In the genomic region with DNA sequence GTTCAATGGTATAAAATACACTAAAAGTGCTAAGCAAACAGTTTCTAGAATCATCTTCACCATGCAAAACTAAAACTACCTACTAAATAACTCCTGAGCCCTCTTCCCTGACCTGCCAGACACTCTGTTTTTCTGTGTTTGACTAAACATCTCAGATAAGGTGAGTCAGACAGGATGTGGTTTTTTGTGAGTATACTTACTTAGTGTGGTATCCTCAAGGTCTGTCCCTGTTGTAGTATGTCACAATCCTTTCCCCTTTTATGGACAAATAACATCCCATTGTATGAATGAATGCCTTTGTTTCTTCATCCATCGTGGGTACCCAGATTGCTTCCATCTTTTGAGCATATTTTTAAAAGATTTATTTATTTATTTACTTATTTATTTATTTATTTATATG, we compare ENCODE assay signal across 32 mouse cellular contexts. TPM values are rescaled to one million over a fixed set of nuclear protein-coding genes. Genes with fewer than 3 reads are reported as not detected.
A peak's percentile ranks its signal among the peaks of the same experiment; 100 is the strongest.
DNase-seq lines count a peak whose midpoint lies in the region; ATAC-seq and TF ChIP-seq lines count a peak whose summit lies in the region.
"Had no signal": no experiment of that assay in that cellular context is flagged by ENCODE, and none has a peak within 500 bp of the region (broad histone marks: within the 10 kb centered on the region; RNA-seq: fewer than 3 reads in every experiment).

No protein-coding gene starts in this region.

- H3K79me2 ChIP-seq in C2C12 (ENCODE audit: control insufficient read depth, insufficient read depth) = no peaks in the 10 kb centered on the region

- peak; percentile 97 for ATAC-seq in inflammation-experienced regulatory T-cells, adult 6 months
- no peak for ATAC-seq in lung, postnatal 0 days
- no peak for ATAC-seq in erythroblast, adult 5-6 weeks (replicated peaks; ENCODE audit: low FRiP score, poor library complexity, severe bottlenecking)
- ATAC-seq: forebrain, embryonic 15.5 days; intestine, embryonic 15.5 days had no signal

- H3K4me1 ChIP-seq in lung, postnatal 0 days (ENCODE audit: insufficient read depth, low read depth, low read length) = no peaks in the 10 kb centered on the region
- H3K4me1 ChIP-seq: embryonic facial prominence, embryonic 12.5 days; forebrain, embryonic 10.5 days; forebrain, embryonic 15.5 days; heart, embryonic 12.5 days; hindbrain, embryonic 15.5 days; intestine, embryonic 15.5 days; midbrain, embryonic 12.5 days; neural tube, embryonic 15.5 days had no signal

- H3K79me3 ChIP-seq in C2C12 (ENCODE audit: low read depth) = no peaks in the 10 kb centered on the region

- H3K36me3 ChIP-seq in C2C12 (ENCODE audit: control insufficient read depth, insufficient read depth) = no peaks in the 10 kb centered on the region
- H3K36me3 ChIP-seq in lung, postnatal 0 days (ENCODE audit: insufficient read depth, low read length) = no peaks in the 10 kb centered on the region
- H3K36me3 ChIP-seq: embryonic facial prominence, embryonic 12.5 days; forebrain, embryonic 10.5 days; forebrain, embryonic 15.5 days; heart, embryonic 12.5 days; hindbrain, embryonic 15.5 days; intestine, embryonic 15.5 days; limb, embryonic 10.5 days; limb, embryonic 15.5 days; liver, embryonic 13.5 days; midbrain, embryonic 12.5 days; neural tube, embryonic 15.5 days had no signal

- no peak for TF ChIP-seq CTCF in C2C12 (IDR thresholded peaks at IDR 0.05; ENCODE audit: control insufficient read depth, insufficient read depth, insufficient read length)
- TF ChIP-seq CTCF in lung, postnatal 0 days (IDR thresholded peaks at IDR 0.05) = no peak

- TF ChIP-seq EP300 in lung, postnatal 0 days (IDR thresholded peaks at IDR 0.05) = no peak

- DNase-seq in 3134 (ENCODE audit: extremely low read depth, insufficient read length, low spot score) (peak; percentile 45), NIH3T3 (ENCODE audit: low read depth) (peak; percentile 15)
- no peak for DNase-seq in lung, postnatal 0 days (ENCODE audit: low spot score)
- DNase-seq in urinary bladder, postnatal 25 days (ENCODE audit: low spot score) = no peak
- DNase-seq: adrenal gland, postnatal 14 days; cerebellum, adult 11-12 months; cerebellum, adult 9-11 months; embryo, embryonic 11 days; gastrocnemius, postnatal 36 days; heart, adult 2 months; kidney, adult 2 months; kidney, postnatal 36 days; liver, embryonic 13.5 days; lung, adult 18-20 months; lung, postnatal 10 days; retina, postnatal 1 day; right cerebral cortex, postnatal 25 days; spleen, adult 18-20 months; thymus, postnatal 4 days had no signal

- H3K27me3 ChIP-seq in C2C12 (ENCODE audit: control insufficient read depth, insufficient read depth, insufficient read length) = no peaks in the 10 kb centered on the region
- H3K27me3 ChIP-seq in lung, postnatal 0 days (replicated peaks; ENCODE audit: insufficient read depth, low read length) = no peaks in the 10 kb centered on the region
- H3K27me3 ChIP-seq: embryonic facial prominence, embryonic 12.5 days; forebrain, embryonic 15.5 days; heart, embryonic 12.5 days; hindbrain, embryonic 15.5 days; intestine, embryonic 15.5 days; limb, embryonic 15.5 days; liver, embryonic 13.5 days; midbrain, embryonic 12.5 days; neural tube, embryonic 15.5 days had no signal

- no peak overlapping the region for H3K4me3 ChIP-seq in C2C12 (ENCODE audit: insufficient read depth, poor library complexity, severe bottlenecking)
- H3K4me3 ChIP-seq in lung, postnatal 0 days (ENCODE audit: low read depth, low read length) = no peak overlapping the region
- H3K4me3 ChIP-seq: embryonic facial prominence, embryonic 12.5 days; forebrain, embryonic 10.5 days; forebrain, embryonic 15.5 days; heart, adult 2 months; heart, embryonic 12.5 days; hindbrain, embryonic 15.5 days; intestine, embryonic 15.5 days; limb, embryonic 10.5 days; limb, embryonic 15.5 days; liver, embryonic 13.5 days; midbrain, embryonic 12.5 days; neural tube, embryonic 15.5 days had no signal

- H3ac ChIP-seq in C2C12 (ENCODE audit: control insufficient read depth, insufficient read length, low read depth) = no peak overlapping the region

- no peak overlapping the region for H3K9ac ChIP-seq in lung, postnatal 0 days (replicated peaks; ENCODE audit: low read depth)
- H3K9ac ChIP-seq: embryonic facial prominence, embryonic 12.5 days; forebrain, embryonic 15.5 days; heart, embryonic 12.5 days; hindbrain, embryonic 15.5 days; intestine, embryonic 15.5 days; limb, embryonic 15.5 days; liver, embryonic 13.5 days; midbrain, embryonic 12.5 days; neural tube, embryonic 15.5 days had no signal

- no peaks in the 10 kb centered on the region for H3K9me3 ChIP-seq in lung, postnatal 0 days (ENCODE audit: low read length)
- H3K9me3 ChIP-seq: embryonic facial prominence, embryonic 12.5 days; forebrain, embryonic 10.5 days; forebrain, embryonic 15.5 days; heart, embryonic 12.5 days; hindbrain, embryonic 15.5 days; intestine, embryonic 15.5 days; limb, embryonic 10.5 days; limb, embryonic 15.5 days; liver, embryonic 13.5 days; midbrain, embryonic 12.5 days; neural tube, embryonic 15.5 days had no signal

- H3K4me2 ChIP-seq in lung, postnatal 0 days (replicated peaks; ENCODE audit: low read depth, low read length) = no peak overlapping the region
- H3K4me2 ChIP-seq: embryonic facial prominence, embryonic 12.5 days; forebrain, embryonic 15.5 days; heart, embryonic 12.5 days; hindbrain, embryonic 15.5 days; intestine, embryonic 15.5 days; limb, embryonic 15.5 days; liver, embryonic 13.5 days; midbrain, embryonic 12.5 days; neural tube, embryonic 15.5 days had no signal

- no peak overlapping the region for H3K27ac ChIP-seq in lung, postnatal 0 days (ENCODE audit: low read length)
- H3K27ac ChIP-seq: embryonic facial prominence, embryonic 12.5 days; forebrain, embryonic 10.5 days; forebrain, embryonic 15.5 days; heart, adult 2 months; hindbrain, embryonic 15.5 days; intestine, embryonic 15.5 days; limb, embryonic 10.5 days; limb, embryonic 15.5 days; liver, embryonic 13.5 days; midbrain, embryonic 12.5 days; neural tube, embryonic 15.5 days had no signal

- 68% methylated on average over 1 of the region's 1 CpGs for WGBS in lung, postnatal 0 days

TF ChIP-seq in C2C12, 6 proteins besides CTCF, POLR2A, EP300 and RAD21:
- no peak for TF ChIP-seq USF1 (IDR thresholded peaks at IDR 0.05; ENCODE audit: low read depth)
- peak; percentile 95 for TF ChIP-seq CEBPB (IDR thresholded peaks at IDR 0.05; ENCODE audit: low read depth)
- no peak for TF ChIP-seq MYOD1 (IDR thresholded peaks at IDR 0.05; ENCODE audit: control insufficient read depth, insufficient read length, low read depth)
- no peak for TF ChIP-seq FOSL1 (IDR thresholded peaks at IDR 0.05; ENCODE audit: insufficient read depth, low read length, poor library complexity, severe bottlenecking)
TF ChIP-seq in C2C12: peak in this region for 1.

RNA-seq across cellular contexts. Expression of a gene that starts 22.4 kb away (rescaled TPM):
- 6.3 TPM for polyA plus RNA-seq in C2C12 (2012; fragmentation: generic; extraction: Trizol)
- 10 to 100 TPM; 11.5 to 16.9 (median 14.1) TPM for polyA plus RNA-seq in inflammation-experienced regulatory T-cells, adult 6 months (2017; shearing (Covaris generic))
- polyA plus RNA-seq in lung, postnatal 0 days (2015; fragmentation: Nextera tagmentation; extraction: Ambion mirVana) = 24.5 and 26.1 TPM in 2 replicates
- total RNA-seq in erythroblast, adult 5-6 weeks (2015; ENCODE audit: low replicate concordance) = 9.6 and 11.1 TPM in 2 replicates
- 10.9 and 15.4 TPM in 2 replicates for total RNA-seq in erythroblast, adult 5-6 weeks (2017; ENCODE audit: low replicate concordance)

Comparison
In these comparisons a context has a peak if more than half of its experiments do, and no peak if none do; other contexts are left out.
1. DNase-seq: peak in 3134 (single experiment) and NIH3T3 (single experiment); none in lung, postnatal 0 days (single experiment) and urinary bladder, postnatal 25 days (single experiment).